Mouse (Mus musculus): ENCODE results near the gene C1qtnf3. TPM values are rescaled to one million over a fixed set of nuclear protein-coding genes. Genes with fewer than 3 reads are reported as not detected.
A peak's percentile ranks its signal among the peaks of the same experiment; 100 is the strongest.

C1qtnf3 gene
- polyA plus RNA-seq (2015; fragmentation: Nextera tagmentation; extraction: Ambion mirVana): 16.8 and 22.2 TPM in 2 replicates

DNA sequence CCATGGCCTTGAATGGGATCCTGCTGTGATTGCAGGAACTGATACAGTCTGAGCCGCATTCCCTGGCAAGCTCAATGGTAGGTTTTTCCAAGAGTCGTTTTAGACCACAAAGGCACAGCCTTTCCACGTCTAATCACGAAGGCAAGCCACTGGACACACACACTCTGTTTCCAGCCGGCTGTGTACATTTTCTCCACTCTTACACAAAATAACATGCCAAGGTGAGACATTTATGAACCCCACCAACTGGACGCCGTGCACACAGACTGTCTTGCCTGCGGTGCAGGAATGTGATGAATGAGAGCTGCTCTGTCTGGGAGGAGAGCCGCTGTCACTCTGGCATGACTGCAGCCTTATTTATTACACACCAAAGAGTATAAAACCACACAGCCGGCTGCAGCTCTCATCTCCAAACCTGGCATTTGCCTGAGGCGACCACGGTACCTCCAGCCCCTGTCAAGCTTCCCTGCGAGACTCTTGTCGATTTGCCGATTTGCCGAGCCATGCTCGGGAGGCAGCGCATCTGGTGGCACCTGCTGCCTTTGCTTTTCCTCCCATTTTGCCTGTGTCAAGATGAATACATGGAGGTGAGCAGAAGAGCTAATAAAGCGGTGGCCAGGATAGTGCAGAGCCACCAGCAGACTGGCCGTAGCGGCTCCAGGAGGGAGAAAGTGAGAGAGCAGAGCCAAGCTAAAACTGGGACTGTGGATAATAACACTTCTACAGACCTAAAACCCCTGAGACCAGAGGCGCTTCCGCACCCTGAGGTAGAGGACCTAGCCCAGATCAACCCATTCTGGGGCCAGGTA, at the start of gene C1qtnf3:
Gene C1qtnf3, plus strand, starts transcription at position 382 of the 809 bp plus-strand sequence.
- no peaks in the 10 kb centered on the region for H3K9me3 ChIP-seq (ENCODE audit: control insufficient read depth, low read length)
- WGBS: 53% methylated on average over 23 of the region's 23 CpGs
- no peak for DNase-seq (ENCODE audit: low spot score)
- H3K27me3 ChIP-seq (ENCODE audit: control insufficient read depth, insufficient read depth, low read length): no peaks in the 10 kb centered on the region
- TF ChIP-seq CTCF (IDR thresholded peaks at IDR 0.05; ENCODE audit: low read depth) (no peak), EP300 (optimal IDR thresholded peaks at IDR 0.05) (no peak)
- no peaks in the 10 kb centered on the region for H3K4me1 ChIP-seq (replicated peaks; ENCODE audit: control insufficient read depth, insufficient read depth)
- no peak within 1 kb of the TSS for H3K27ac ChIP-seq (replicated peaks)
- no peak for ATAC-seq (ENCODE audit: low FRiP score, low TSS enrichment)
- no peak within 1 kb of the TSS for H3K4me3 ChIP-seq (ENCODE audit: low read depth, low read length)
- no peak within 1 kb of the TSS for H3K4me2 ChIP-seq (replicated peaks; ENCODE audit: low read depth)
- H3K36me3 ChIP-seq (ENCODE audit: control insufficient read depth, insufficient read depth, low read length): no peaks in the 10 kb centered on the region
- H3K9ac ChIP-seq (ENCODE audit: low read length): no peak within 1 kb of the TSS

GRCm38 (mm10) chr15:10902360-10902759, 49.8 kb upstream of the C1qtnf3 start:
- H3K4me2 ChIP-seq (replicated peaks; ENCODE audit: low read depth): no peak overlapping the region
- H3K27me3 ChIP-seq (ENCODE audit: control insufficient read depth, insufficient read depth, low read length): no peaks in the 10 kb centered on the region
- ATAC-seq (ENCODE audit: low FRiP score, low TSS enrichment): no peak
- WGBS: 53% methylated on average over 4 of the region's 4 CpGs
- H3K36me3 ChIP-seq (ENCODE audit: control insufficient read depth, insufficient read depth, low read length): no peaks in the 10 kb centered on the region
- H3K4me1 ChIP-seq (replicated peaks; ENCODE audit: control insufficient read depth, insufficient read depth): no peaks in the 10 kb centered on the region
- H3K9me3 ChIP-seq (ENCODE audit: control insufficient read depth, low read length): no peaks in the 10 kb centered on the region
- no peak for DNase-seq (ENCODE audit: low spot score)
- TF ChIP-seq CTCF (IDR thresholded peaks at IDR 0.05; ENCODE audit: low read depth): no peak
- TF ChIP-seq EP300 (optimal IDR thresholded peaks at IDR 0.05): no peak
- H3K9ac ChIP-seq (ENCODE audit: low read length): no peak overlapping the region
- H3K4me3 ChIP-seq (ENCODE audit: low read depth, low read length): no peak overlapping the region
- no peak overlapping the region for H3K27ac ChIP-seq (replicated peaks)

GRCm38 (mm10) chr15:10916611-10917311, 35.4 kb upstream of the C1qtnf3 start:
- WGBS: 78% methylated on average over 4 of the region's 4 CpGs
- Histone ChIP-seq H3K4me1 (replicated peaks; ENCODE audit: control insufficient read depth, insufficient read depth) (no peaks in the 10 kb centered on the region), H3K27ac (replicated peaks) (no peak overlapping the region), H3K4me3 (ENCODE audit: low read depth, low read length) (no peak overlapping the region), H3K27me3 (ENCODE audit: control insufficient read depth, insufficient read depth, low read length) (no peaks in the 10 kb centered on the region), H3K9me3 (ENCODE audit: control insufficient read depth, low read length) (no peaks in the 10 kb centered on the region), H3K36me3 (ENCODE audit: control insufficient read depth, insufficient read depth, low read length) (no peaks in the 10 kb centered on the region), H3K9ac (ENCODE audit: low read length) (no peak overlapping the region), H3K4me2 (replicated peaks; ENCODE audit: low read depth) (no peak overlapping the region)
- ATAC-seq (ENCODE audit: low FRiP score, low TSS enrichment) (no peak), DNase-seq (ENCODE audit: low spot score) (no peak)
- TF ChIP-seq CTCF (IDR thresholded peaks at IDR 0.05; ENCODE audit: low read depth) (no peak), EP300 (optimal IDR thresholded peaks at IDR 0.05) (no peak)

- H3K9ac ChIP-seq (ENCODE audit: low read length): no peak overlapping the region
- ATAC-seq (ENCODE audit: low FRiP score, low TSS enrichment) (no peak), DNase-seq (ENCODE audit: low spot score) (no peak)
- H3K4me2 ChIP-seq (replicated peaks; ENCODE audit: low read depth): no peak overlapping the region
- TF ChIP-seq EP300 (optimal IDR thresholded peaks at IDR 0.05): no peak
- TF ChIP-seq CTCF (IDR thresholded peaks at IDR 0.05; ENCODE audit: low read depth): no peak
- no peaks in the 10 kb centered on the region for H3K4me1 ChIP-seq (replicated peaks; ENCODE audit: control insufficient read depth, insufficient read depth)
- H3K27me3 ChIP-seq (ENCODE audit: control insufficient read depth, insufficient read depth, low read length): no peaks in the 10 kb centered on the region
- H3K36me3 ChIP-seq (ENCODE audit: control insufficient read depth, insufficient read depth, low read length): no peaks in the 10 kb centered on the region
- 92% methylated on average over 3 of the region's 3 CpGs for WGBS
- no peak overlapping the region for H3K4me3 ChIP-seq (ENCODE audit: low read depth, low read length)
- no peaks in the 10 kb centered on the region for H3K9me3 ChIP-seq (ENCODE audit: control insufficient read depth, low read length)
- H3K27ac ChIP-seq (replicated peaks): no peak overlapping the region
Measured at GRCm38 (mm10) chr15:10917312-10917660, 34.8 kb upstream of the C1qtnf3 start.

DNA sequence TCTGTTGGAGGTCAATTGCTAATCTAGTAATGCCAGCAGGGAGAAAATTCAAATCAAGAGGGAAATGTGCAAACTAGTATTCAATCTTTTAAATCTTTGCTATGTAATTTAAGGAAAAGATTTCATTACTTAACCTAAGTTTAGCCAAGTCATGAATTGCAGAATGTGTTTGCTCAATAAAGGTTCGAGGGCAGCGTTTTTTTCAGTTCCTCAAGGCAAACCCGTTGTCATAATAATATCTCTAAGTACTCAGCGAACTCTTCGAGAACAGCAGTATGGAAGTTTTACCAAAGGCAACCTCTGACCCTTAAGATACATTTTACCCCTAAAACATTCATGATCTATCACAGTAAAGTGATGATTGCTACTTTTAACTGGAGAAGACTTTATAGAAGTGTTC, 31.9 kb upstream of the C1qtnf3 start:
- Histone ChIP-seq H3K4me3 (ENCODE audit: low read depth, low read length) (no peak overlapping the region), H3K36me3 (ENCODE audit: control insufficient read depth, insufficient read depth, low read length) (no peaks in the 10 kb centered on the region), H3K9ac (ENCODE audit: low read length) (no peak overlapping the region), H3K27me3 (ENCODE audit: control insufficient read depth, insufficient read depth, low read length) (no peaks in the 10 kb centered on the region), H3K9me3 (ENCODE audit: control insufficient read depth, low read length) (no peaks in the 10 kb centered on the region), H3K27ac (replicated peaks) (no peak overlapping the region), H3K4me1 (replicated peaks; ENCODE audit: control insufficient read depth, insufficient read depth) (no peaks in the 10 kb centered on the region), H3K4me2 (replicated peaks; ENCODE audit: low read depth) (no peak overlapping the region)
- ATAC-seq (ENCODE audit: low FRiP score, low TSS enrichment): no peak
- no peak for DNase-seq (ENCODE audit: low spot score)
- no peak for TF ChIP-seq CTCF (IDR thresholded peaks at IDR 0.05; ENCODE audit: low read depth)
- TF ChIP-seq EP300 (optimal IDR thresholded peaks at IDR 0.05): no peak
- 57% methylated on average over 5 of the region's 5 CpGs for WGBS

DNA sequence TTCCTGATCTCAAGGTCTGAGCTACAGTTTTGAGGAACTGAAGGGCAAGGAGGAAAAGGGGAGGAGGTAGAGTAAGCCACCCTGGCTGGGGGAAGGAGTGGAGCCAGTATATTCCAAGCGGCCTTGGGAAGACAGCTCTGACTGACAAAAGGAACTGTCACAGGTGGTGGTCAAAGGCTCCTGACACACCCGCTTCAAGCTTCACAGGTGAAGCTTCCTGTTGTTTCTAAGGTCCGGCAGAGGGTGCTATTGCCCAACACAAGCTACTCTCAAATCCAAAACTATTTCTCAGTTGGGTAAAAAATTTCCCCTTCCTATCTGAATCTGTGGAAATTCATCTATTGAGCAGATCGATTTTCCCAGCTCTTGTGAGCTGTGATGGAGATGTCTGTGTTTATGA, 31.1 kb upstream of the C1qtnf3 start:
- WGBS: 17% methylated on average over 4 of the region's 4 CpGs
- Histone ChIP-seq H3K9me3 (ENCODE audit: control insufficient read depth, low read length) (no peaks in the 10 kb centered on the region), H3K4me1 (replicated peaks; ENCODE audit: control insufficient read depth, insufficient read depth) (no peaks in the 10 kb centered on the region), H3K4me2 (replicated peaks; ENCODE audit: low read depth) (no peak overlapping the region), H3K27me3 (ENCODE audit: control insufficient read depth, insufficient read depth, low read length) (no peaks in the 10 kb centered on the region), H3K36me3 (ENCODE audit: control insufficient read depth, insufficient read depth, low read length) (no peaks in the 10 kb centered on the region), H3K4me3 (ENCODE audit: low read depth, low read length) (no peak overlapping the region), H3K27ac (replicated peaks) (no peak overlapping the region), H3K9ac (ENCODE audit: low read length) (no peak overlapping the region)
- ATAC-seq (ENCODE audit: low FRiP score, low TSS enrichment) (no peak), DNase-seq (ENCODE audit: low spot score) (peak; percentile 28)
- TF ChIP-seq CTCF (IDR thresholded peaks at IDR 0.05; ENCODE audit: low read depth) (peak; percentile 80), EP300 (optimal IDR thresholded peaks at IDR 0.05) (no peak)
